Comparison of ENCODE assay signal across 11 mouse cellular contexts in genomic region chr9:14247480-14248208, GRCm38 (mm10). TPM values are rescaled to one million over a fixed set of nuclear protein-coding genes. Genes with fewer than 3 reads are reported as not detected.
DNase-seq lines count a peak whose midpoint lies in the region; TF ChIP-seq lines count a peak whose summit lies in the region.
"Had no signal": no experiment of that assay in that cellular context is flagged by ENCODE, and none has a peak within 500 bp of the region (broad histone marks: within the 10 kb centered on the region; RNA-seq: fewer than 3 reads in every experiment).

No protein-coding gene starts in this region.

- DNase-seq in frontal cortex, postnatal 36 days (ENCODE audit: low spot score in 2 of 2): peak; percentile 8 to 16
- no peak for DNase-seq in frontal cortex, postnatal 10 days (ENCODE audit: low spot score in 2 of 2)
- DNase-seq in layer of hippocampus, adult 2 months (ENCODE audit: low spot score in 2 of 2): no peak
- no peak for DNase-seq in layer of hippocampus, postnatal 14 days (ENCODE audit: low spot score in 2 of 2)
- peak; percentile 12 for DNase-seq in right cerebral cortex, adult 18-20 months
- DNase-seq in right cerebral cortex, postnatal 36 days (ENCODE audit: low spot score in 2 of 2): no peak
- no peak for DNase-seq in T-cell, adult 2 months (ENCODE audit: low spot score)
- DNase-seq in urinary bladder, postnatal 10 days (ENCODE audit: low spot score): no peak
- DNase-seq: embryo, embryonic 11 days; liver, embryonic 13.5 days; retina, postnatal 1 day had no signal

- TF ChIP-seq CTCF in layer of hippocampus, adult 2 months (conservative IDR thresholded peaks at IDR 0.05): no peak

- H3K27ac ChIP-seq in layer of hippocampus, adult 2 months: peak overlapping the region; percentile 25; the same call in 1 of the 2 replicates
- H3K27ac ChIP-seq: liver, embryonic 13.5 days had no signal

- H3K4me3 ChIP-seq in layer of hippocampus, adult 2 months: no peak overlapping the region
- H3K4me3 ChIP-seq: liver, embryonic 13.5 days had no signal

RNA-seq across cellular contexts. Expression of gene Sesn3, which starts 27.2 kb away (rescaled TPM):
- 10 to 100 TPM; 66.8 TPM for total RNA-seq in layer of hippocampus, adult 2 months (2021)
- 10 to 100 TPM; 59.1 to 66.2 TPM for total RNA-seq in layer of hippocampus, postnatal 14 days (2021)

Comparison
In these comparisons a context has a peak if more than half of its experiments do, and no peak if none do; other contexts are left out.
1. DNase-seq: peak in frontal cortex, postnatal 36 days (2 of 2) and right cerebral cortex, adult 18-20 months (single experiment); none in frontal cortex, postnatal 10 days (0 of 2), layer of hippocampus, adult 2 months (0 of 2), layer of hippocampus, postnatal 14 days (0 of 2), right cerebral cortex, postnatal 36 days (0 of 2), T-cell, adult 2 months (single experiment) and urinary bladder, postnatal 10 days (single experiment).